Mouse (Mus musculus) embryonic facial prominence, embryonic 11.5 days (tissue): ENCODE measurements around the gene Ckap2l. TPM values are rescaled to one million over a fixed set of nuclear protein-coding genes. Genes with fewer than 3 reads are reported as not detected.

Experiments used
- ATAC-seq: fragments of 200-750 bp; cut with Nextera tagmentation; replicated peaks from 2 replicates; pipeline ENCODE4 v1.8.0; 2017; ENCODE audit warnings: low read depth; ENCODE audit not compliant: insufficient number of reproducible peaks, low FRiP score, low TSS enrichment
- DNase-seq: peaks from one replicate; pipeline ENCODE4 v3.0.0-alpha.2; 2015; ENCODE audit warnings: low spot score
- H3K27ac ChIP-seq: fragments of 300-500 bp; sonication (generic); replicated peaks from 2 replicates; pipeline ENCODE4 v1.5.1; 2014; ENCODE audit warnings: mild to moderate bottlenecking, low read depth, low read length, control low read depth
- H3K27me3 ChIP-seq: fragments of 300-500 bp; sonication (generic); 2 replicates; pipeline ENCODE4 v1.6.1; 2014; ENCODE audit warnings: mild to moderate bottlenecking, low read length, moderate library complexity, mixed read lengths; ENCODE audit not compliant: control insufficient read depth, insufficient read depth
- H3K36me3 ChIP-seq: fragments of 300-500 bp; sonication (generic); replicated peaks from 2 replicates; pipeline ENCODE4 v1.6.1; 2014; ENCODE audit warnings: low read depth, mild to moderate bottlenecking, low read length, moderate library complexity, mixed read lengths; ENCODE audit not compliant: control insufficient read depth, insufficient read depth
- H3K4me1 ChIP-seq: fragments of 300-500 bp; sonication (generic); 2 replicates; pipeline ENCODE4 v1.6.1; 2014; ENCODE audit warnings: low read length, mixed read lengths; ENCODE audit not compliant: control insufficient read depth, insufficient read depth
- H3K4me2 ChIP-seq: fragments of 300-500 bp; sonication (generic); 2 replicates; pipeline ENCODE4 v1.6.1; 2014; ENCODE audit warnings: low read depth, mild to moderate bottlenecking, control low read depth, low read length, moderate library complexity
- H3K4me3 ChIP-seq: fragments of 300-500 bp; sonication (generic); 2 replicates; pipeline ENCODE4 v1.5.1; 2014; ENCODE audit warnings: low read depth, low read length, control low read depth
- H3K9ac ChIP-seq: fragments of 300-500 bp; sonication (generic); replicated peaks from 2 replicates; pipeline ENCODE4 v1.6.1; 2014; ENCODE audit warnings: mild to moderate bottlenecking, control low read depth, low read length
- H3K9me3 ChIP-seq: fragments of 300-500 bp; sonication (generic); replicated peaks from 2 replicates; pipeline ENCODE4 v1.6.1; 2016; ENCODE audit warnings: mild to moderate bottlenecking, low read length, inconsistent platforms, mixed read lengths; ENCODE audit not compliant: control insufficient read depth
- WGBS: fragments of 180-500 bp; shearing (Covaris S2); extraction: QIAGEN DNeasy Blood & Tissue Kit; methylation state at CpG from one replicate; pipeline ENCODE4 v1.1.7; 2014; 5-methylcytosine and 5-hydroxymethylcytosine counted together
- polyA plus RNA-seq: library from polyadenylated mRNA; unstranded; fragments of >200 nt; fragmentation: Nextera tagmentation; extraction: Ambion mirVana; gene quantifications from 2 replicates; pipeline ENCODE4 v1.2.1, GENCODE M21; 2014

Gene Ckap2l
- polyA plus RNA-seq, 1 experiment from 2014 or later: 111 TPM

DNA sequence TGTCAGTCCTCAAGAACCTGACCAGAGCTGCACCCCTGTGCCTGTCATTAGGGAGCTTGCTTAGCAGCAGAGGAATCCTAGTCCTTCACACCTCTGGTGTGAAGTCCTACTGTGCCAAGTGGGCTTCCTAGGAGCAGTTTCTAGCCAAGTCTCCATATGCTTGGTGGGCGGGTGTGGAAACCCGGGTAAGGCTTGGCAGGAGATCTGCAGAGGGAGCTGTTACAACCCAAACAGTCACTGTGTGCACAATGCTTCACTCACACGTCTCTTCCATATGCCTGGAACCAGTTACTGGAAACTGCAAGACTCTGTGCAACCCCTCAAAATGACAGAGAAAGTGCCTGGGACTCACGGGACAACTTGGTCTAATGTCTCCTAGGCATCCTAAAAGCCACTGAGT lies 65.0 kb downstream of the Ckap2l start:
- no peaks in the 10 kb centered on the region for H3K9me3 ChIP-seq
- no peak overlapping the region for H3K9ac ChIP-seq
- H3K4me2 ChIP-seq: no peak overlapping the region
- no peak overlapping the region for H3K27ac ChIP-seq
- WGBS: 60% methylated on average over 4 of the region's 4 CpGs
- no peaks in the 10 kb centered on the region for H3K27me3 ChIP-seq
- H3K4me1 ChIP-seq: no peaks in the 10 kb centered on the region
- DNase-seq: no peak
- H3K4me3 ChIP-seq: no peak overlapping the region
- no peaks in the 10 kb centered on the region for H3K36me3 ChIP-seq
- no peak for ATAC-seq

DNA sequence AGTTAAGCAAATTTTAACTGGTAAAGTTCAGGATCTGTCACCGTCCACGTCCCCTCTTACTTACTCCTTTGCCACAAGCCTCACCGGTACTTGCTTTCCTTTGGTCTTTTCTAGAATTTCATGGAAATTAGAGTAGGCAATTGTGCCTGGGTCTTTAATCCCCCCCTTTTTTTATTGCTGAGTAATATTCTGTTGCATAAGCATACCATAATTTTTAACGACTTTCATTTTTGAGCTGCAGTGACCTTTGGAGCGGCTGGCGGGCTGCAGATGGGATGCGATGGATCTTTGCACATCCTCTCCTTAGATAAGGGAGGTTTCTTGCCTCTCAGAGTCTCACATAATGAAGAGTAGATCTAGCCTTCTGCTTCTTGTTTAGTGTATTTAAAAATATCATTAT lies 67.7 kb downstream of the Ckap2l start:
- WGBS: 92% methylated on average over 7 of the region's 7 CpGs
- DNase-seq (no peak), ATAC-seq (no peak)

GRCm38 (mm10) chr2:129228571-129228970 lies 68.4 kb downstream of the Ckap2l start:
- Histone ChIP-seq H3K4me3 (no peak overlapping the region), H3K27me3 (no peaks in the 10 kb centered on the region), H3K36me3 (no peaks in the 10 kb centered on the region), H3K9ac (no peak overlapping the region), H3K4me2 (no peak overlapping the region), H3K4me1 (no peaks in the 10 kb centered on the region), H3K9me3 (no peaks in the 10 kb centered on the region), H3K27ac (no peak overlapping the region)
- WGBS: 81% methylated on average over 4 of the region's 4 CpGs
- DNase-seq: no peak
- ATAC-seq: no peak

More for the DNA sequence above, 67.7 kb downstream of the Ckap2l start:
- no peaks in the 10 kb centered on the region for H3K27me3 ChIP-seq
- no peaks in the 10 kb centered on the region for H3K36me3 ChIP-seq
- H3K4me1 ChIP-seq: no peaks in the 10 kb centered on the region
- H3K9ac ChIP-seq: no peak overlapping the region
- H3K4me2 ChIP-seq: no peak overlapping the region
- H3K4me3 ChIP-seq: no peak overlapping the region
- no peaks in the 10 kb centered on the region for H3K9me3 ChIP-seq
- no peak overlapping the region for H3K27ac ChIP-seq

- no peak overlapping the region for H3K27ac ChIP-seq
- WGBS: 75% methylated on average over 6 of the region's 7 CpGs
- DNase-seq: no peak
- no peak for ATAC-seq
- no peaks in the 10 kb centered on the region for H3K9me3 ChIP-seq
- no peak overlapping the region for H3K4me3 ChIP-seq
- no peaks in the 10 kb centered on the region for H3K27me3 ChIP-seq
- no peak overlapping the region for H3K9ac ChIP-seq
- no peaks in the 10 kb centered on the region for H3K36me3 ChIP-seq
- H3K4me2 ChIP-seq: no peak overlapping the region
- no peaks in the 10 kb centered on the region for H3K4me1 ChIP-seq
Measured at GRCm38 (mm10) chr2:129227709-129228108, 69.3 kb downstream of the Ckap2l start.

GRCm38 (mm10) chr2:129227011-129227529 lies 69.9 kb downstream of the Ckap2l start:
- no peaks in the 10 kb centered on the region for H3K36me3 ChIP-seq
- no peak overlapping the region for H3K27ac ChIP-seq
- no peak for ATAC-seq
- H3K9me3 ChIP-seq: no peaks in the 10 kb centered on the region
- WGBS: 75% methylated on average over 7 of the region's 7 CpGs
- no peak overlapping the region for H3K4me3 ChIP-seq
- no peak for DNase-seq
- no peaks in the 10 kb centered on the region for H3K4me1 ChIP-seq
- no peak overlapping the region for H3K9ac ChIP-seq
- no peak overlapping the region for H3K4me2 ChIP-seq
- H3K27me3 ChIP-seq: no peaks in the 10 kb centered on the region

- Histone ChIP-seq H3K4me2 (no peak overlapping the region), H3K4me1 (no peaks in the 10 kb centered on the region), H3K9ac (no peak overlapping the region), H3K27ac (no peak overlapping the region), H3K4me3 (no peak overlapping the region), H3K27me3 (no peaks in the 10 kb centered on the region), H3K9me3 (no peaks in the 10 kb centered on the region), H3K36me3 (no peaks in the 10 kb centered on the region)
- ATAC-seq (peak; percentile 84), DNase-seq (no peak)
- WGBS: 68% methylated on average over 11 of the region's 11 CpGs
Measured at GRCm38 (mm10) chr2:129226296-129226851, 70.6 kb downstream of the Ckap2l start.

- Histone ChIP-seq H3K27ac (no peak overlapping the region), H3K9me3 (no peaks in the 10 kb centered on the region), H3K36me3 (no peaks in the 10 kb centered on the region), H3K4me3 (no peak overlapping the region), H3K4me2 (no peak overlapping the region), H3K4me1 (no peaks in the 10 kb centered on the region), H3K27me3 (no peaks in the 10 kb centered on the region), H3K9ac (no peak overlapping the region)
- WGBS: 90% methylated on average over 17 of the region's 17 CpGs
- no peak for ATAC-seq
- no peak for DNase-seq
Measured at GRCm38 (mm10) chr2:129225251-129225819, 71.7 kb downstream of the Ckap2l start.

GRCm38 (mm10) chr2:129224178-129224577 lies 72.8 kb downstream of the Ckap2l start:
- H3K9ac ChIP-seq: no peak overlapping the region
- no peak overlapping the region for H3K27ac ChIP-seq
- H3K27me3 ChIP-seq: no peaks in the 10 kb centered on the region
- H3K9me3 ChIP-seq: no peaks in the 10 kb centered on the region
- 72% methylated on average over 4 of the region's 4 CpGs for WGBS
- no peaks in the 10 kb centered on the region for H3K36me3 ChIP-seq
- no peak overlapping the region for H3K4me3 ChIP-seq
- no peak overlapping the region for H3K4me2 ChIP-seq
- no peaks in the 10 kb centered on the region for H3K4me1 ChIP-seq
- ATAC-seq: no peak
- DNase-seq: no peak
